Mouse (Mus musculus) C2C12 (cell line): ENCODE results near the gene B4galnt1. TPM values are rescaled to one million over a fixed set of nuclear protein-coding genes. Genes with fewer than 3 reads are reported as not detected.
A peak's percentile ranks its signal among the peaks of the same experiment; 100 is the strongest.

Experiments
- H3K27me3 ChIP-seq: one replicate; pipeline ENCODE4 v1.6.1; 2011; ENCODE audit not compliant: control insufficient read depth, insufficient read depth, insufficient read length
- H3K36me3 ChIP-seq: one replicate; pipeline ENCODE4 v1.6.1; 2011; ENCODE audit not compliant: control insufficient read depth, insufficient read depth
- H3K4me3 ChIP-seq: one replicate; pipeline ENCODE4 v1.5.1; 2011; ENCODE audit warnings: mild to moderate bottlenecking, control low read depth; ENCODE audit not compliant: poor library complexity, insufficient read depth, severe bottlenecking
- H3K79me2 ChIP-seq: one replicate; pipeline ENCODE4 v1.6.1; 2011; ENCODE audit not compliant: control insufficient read depth, insufficient read depth
- H3K79me3 ChIP-seq: one replicate; pipeline ENCODE4 v1.6.1; 2011; ENCODE audit warnings: low read depth, control low read depth
- H3ac ChIP-seq: one replicate; pipeline ENCODE3; 2011; ENCODE audit warnings: low read depth; ENCODE audit not compliant: control insufficient read depth, insufficient read length
- CEBPB ChIP-seq: IDR thresholded peaks from one replicate; pipeline ENCODE4 v1.6.1; 2011; ENCODE audit warnings: low read depth, mild to moderate bottlenecking, control low read depth, moderate library complexity
- CTCF ChIP-seq: IDR thresholded peaks from one replicate; pipeline ENCODE4 v1.5.1; 2011; ENCODE audit not compliant: control insufficient read depth, insufficient read depth, insufficient read length
- FOSL1 ChIP-seq: IDR thresholded peaks from one replicate; pipeline ENCODE4 v1.8.0; 2011; ENCODE audit warnings: mild to moderate bottlenecking, low read length; ENCODE audit not compliant: poor library complexity, insufficient read depth, severe bottlenecking
- MAX ChIP-seq: IDR thresholded peaks from one replicate; pipeline ENCODE4 v1.6.1; 2011; ENCODE audit warnings: mild to moderate bottlenecking, control low read depth
- MYOD1 ChIP-seq: IDR thresholded peaks from one replicate; pipeline ENCODE4 v1.6.1; 2011; ENCODE audit warnings: low read depth; ENCODE audit not compliant: control insufficient read depth, insufficient read length
- MYOG ChIP-seq: IDR thresholded peaks from one replicate; pipeline ENCODE4 v1.6.1; 2011; ENCODE audit not compliant: control insufficient read depth, insufficient read length; ENCODE audit errors: extremely low read depth
- USF1 ChIP-seq: IDR thresholded peaks from one replicate; pipeline ENCODE4 v1.6.1; 2011; ENCODE audit warnings: low read depth, mild to moderate bottlenecking, control low read depth, moderate library complexity
- polyA plus RNA-seq: library from polyadenylated mRNA; unstranded; fragments of >200 nt; fragmentation: generic; extraction: Trizol; gene quantifications from one replicate; pipeline ENCODE4 v1.2.1, GENCODE M21; 2012; ENCODE audit warnings: missing spikeins

Gene B4galnt1
- polyA plus RNA-seq, 1 experiment = 23.8 TPM

DNA sequence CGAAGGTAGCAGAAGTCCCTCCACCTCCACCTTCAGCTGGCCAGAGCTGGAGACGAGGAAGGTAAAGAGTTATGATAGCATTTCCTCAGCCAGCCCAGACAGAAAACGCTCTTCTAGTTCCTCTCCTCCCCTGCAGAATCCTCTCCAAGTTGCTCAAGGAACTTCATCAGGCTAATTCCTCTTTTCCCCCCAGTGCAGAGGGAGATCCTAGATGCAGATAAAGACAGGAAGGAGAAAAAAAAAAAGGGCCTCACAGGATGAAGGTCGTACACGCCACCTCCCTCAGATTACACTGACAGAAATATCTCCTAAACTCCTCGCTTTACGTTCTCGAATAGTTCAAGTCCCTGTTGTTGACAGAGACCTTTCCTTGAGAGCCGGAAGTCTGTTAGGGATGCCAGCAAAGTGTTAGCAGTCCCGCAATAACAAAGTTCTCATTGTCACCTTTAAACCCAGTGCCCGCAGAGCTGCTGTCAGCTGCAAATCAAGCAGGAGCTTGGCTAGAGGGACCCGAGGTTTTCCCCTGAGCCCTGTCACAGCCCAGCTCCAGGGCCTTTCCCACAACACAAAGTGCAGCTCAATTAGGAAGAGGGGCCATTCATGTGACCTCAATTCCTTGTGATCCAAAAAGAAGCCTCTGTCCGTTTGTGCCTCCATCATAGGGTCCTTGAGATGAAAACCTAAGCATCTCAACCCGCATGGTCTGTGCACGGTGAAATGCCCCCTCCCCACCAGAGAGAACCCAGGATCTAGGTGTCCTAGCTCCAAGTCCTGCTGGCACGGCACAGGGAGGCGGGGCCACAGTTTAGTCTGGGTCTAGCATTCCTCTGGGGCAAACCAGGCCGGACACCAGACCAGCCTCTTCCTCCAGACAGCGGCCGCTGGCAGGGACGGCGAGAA, 29.7 kb downstream of the B4galnt1 start:
- H3K36me3 ChIP-seq = peaks cover 36% of the 10 kb centered on the region
- peak overlapping the region; percentile 91 for H3ac ChIP-seq
- TF ChIP-seq MYOG (no peak), CEBPB (no peak), MYOD1 (no peak), CTCF (no peak), FOSL1 (no peak), USF1 (no peak), MAX (no peak)
- peaks cover 19% of the 10 kb centered on the region for H3K79me2 ChIP-seq
- H3K79me3 ChIP-seq = peaks cover 4% of the 10 kb centered on the region
- no peaks in the 10 kb centered on the region for H3K27me3 ChIP-seq
- H3K4me3 ChIP-seq = peak overlapping the region; percentile 74

DNA sequence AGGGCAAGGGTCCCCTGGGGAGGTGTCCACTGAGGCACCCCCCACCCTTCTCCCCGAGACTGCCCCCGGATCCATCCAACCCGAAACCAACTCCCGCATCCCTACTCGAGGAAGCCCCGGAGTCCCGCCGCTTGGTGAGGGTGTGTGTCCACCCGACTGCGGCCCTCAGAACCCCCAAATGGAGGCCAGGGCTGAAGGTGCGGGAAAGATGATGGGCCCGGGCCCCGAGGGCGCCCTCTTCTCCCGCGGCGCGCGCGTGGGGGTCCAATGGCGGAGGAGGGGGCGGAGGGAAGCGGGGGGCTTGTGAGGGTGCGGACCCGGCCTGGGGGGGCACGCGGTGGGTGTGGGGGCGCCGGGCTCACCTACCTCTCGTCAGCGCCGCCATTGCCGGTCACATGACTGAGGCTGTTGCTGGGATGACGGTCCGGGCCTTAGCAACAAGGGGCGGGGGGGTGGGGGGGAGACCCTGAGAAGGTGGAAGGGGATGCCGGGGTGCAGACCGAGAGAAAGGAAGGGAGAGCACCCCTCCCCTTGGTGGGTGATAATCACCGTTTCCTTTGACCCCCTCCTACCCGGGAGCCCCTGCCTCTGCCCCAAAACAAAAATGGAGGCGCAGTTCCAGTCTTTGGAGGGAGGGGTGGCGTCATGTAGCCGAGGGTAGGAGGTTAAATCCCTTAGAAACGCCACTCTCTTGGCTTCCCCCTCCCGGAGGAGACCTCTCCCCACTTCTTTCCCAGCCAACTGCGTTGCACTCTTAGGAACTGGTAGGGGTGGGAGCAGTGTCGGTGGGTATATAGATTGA, 30.5 kb downstream of the B4galnt1 start, which contains the start of gene Dtx3:
Gene Dtx3, minus strand, starts transcription at position 401 of the 802 bp plus-strand sequence.
- TF ChIP-seq MYOG = no peak
- TF ChIP-seq USF1 = peak; percentile 56
- H3K79me2 ChIP-seq = peaks cover 19% of the 10 kb centered on the region
- H3K27me3 ChIP-seq = no peaks in the 10 kb centered on the region
- peak within 1 kb of the TSS; percentile 74 for H3K4me3 ChIP-seq
- H3K79me3 ChIP-seq = peaks cover 4% of the 10 kb centered on the region
- H3ac ChIP-seq = peak within 1 kb of the TSS; percentile 91
- H3K36me3 ChIP-seq = peaks cover 36% of the 10 kb centered on the region

- no peak for TF ChIP-seq MYOG
- TF ChIP-seq MAX = no peak
- no peak for TF ChIP-seq CTCF
- no peak for TF ChIP-seq USF1
- TF ChIP-seq MYOD1 = no peak
- TF ChIP-seq CEBPB = no peak
- no peak for TF ChIP-seq FOSL1
- Histone ChIP-seq H3K79me3 (peaks cover 4% of the 10 kb centered on the region), H3K27me3 (no peaks in the 10 kb centered on the region), H3K79me2 (peaks cover 19% of the 10 kb centered on the region), H3ac (no peak overlapping the region), H3K36me3 (peaks cover 33% of the 10 kb centered on the region), H3K4me3 (peak overlapping the region; percentile 74)
These were observed 31.4 kb downstream of the B4galnt1 start for GRCm38 (mm10) chr10:127196392-127196791.

DNA sequence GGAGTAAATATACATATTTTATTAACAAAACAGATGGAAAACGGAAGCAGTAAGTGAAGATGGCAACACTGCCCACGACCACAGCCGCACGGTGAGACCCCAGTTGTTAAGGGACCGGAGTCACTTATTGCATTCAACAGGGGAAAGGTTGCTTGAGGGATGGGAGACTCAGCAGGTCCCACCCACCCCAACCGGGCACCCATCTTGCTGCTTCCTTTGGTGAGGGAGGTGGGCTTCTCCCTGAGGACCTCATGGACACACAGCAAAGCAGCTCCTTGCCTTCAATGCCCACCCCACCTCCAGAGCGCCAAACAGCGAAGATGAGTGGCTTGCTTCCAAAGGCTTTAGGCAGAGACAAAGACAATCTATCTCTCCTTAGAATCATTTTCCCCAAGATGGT, 32.1 kb downstream of the B4galnt1 start:
- Histone ChIP-seq H3K36me3 (peaks cover 36% of the 10 kb centered on the region), H3K27me3 (no peaks in the 10 kb centered on the region), H3K79me2 (peaks cover 19% of the 10 kb centered on the region), H3K4me3 (no peak overlapping the region), H3ac (no peak overlapping the region), H3K79me3 (peaks cover 4% of the 10 kb centered on the region)
- no peak for TF ChIP-seq FOSL1
- no peak for TF ChIP-seq CEBPB
- no peak for TF ChIP-seq USF1
- TF ChIP-seq CTCF = no peak
- no peak for TF ChIP-seq MAX

DNA sequence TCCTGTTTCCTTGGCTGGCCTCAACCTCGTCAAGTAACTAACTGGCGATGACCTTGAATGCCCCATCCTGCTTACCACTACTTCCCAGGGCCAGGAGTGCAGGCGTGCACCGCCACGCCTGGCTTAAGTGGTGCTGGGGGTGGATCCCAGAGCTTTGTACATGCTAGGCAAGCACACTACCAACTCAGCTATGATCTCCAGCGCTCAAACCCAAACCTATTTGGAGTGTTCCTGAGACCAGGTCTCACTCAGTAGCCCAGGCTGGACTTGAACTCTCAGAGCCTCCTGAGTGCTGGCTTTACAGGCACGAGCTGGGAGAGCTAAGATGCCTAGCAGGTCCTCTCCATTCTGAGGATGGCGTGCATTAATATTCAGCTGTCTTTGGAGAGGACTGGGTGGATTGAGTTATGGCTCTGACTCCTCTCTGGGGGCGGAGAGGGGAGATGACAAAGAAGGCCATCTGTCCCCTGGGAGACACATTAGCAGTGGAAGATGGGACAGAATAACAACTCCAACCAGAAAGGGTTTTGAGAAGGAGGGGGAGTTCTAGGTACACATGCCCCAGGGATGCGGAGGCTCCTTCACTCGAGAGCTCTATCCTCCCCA, 32.6 kb downstream of the B4galnt1 start:
- peaks cover 19% of the 10 kb centered on the region for H3K79me2 ChIP-seq
- H3K79me3 ChIP-seq = peaks cover 4% of the 10 kb centered on the region
- H3K4me3 ChIP-seq = no peak overlapping the region
- peaks cover 41% of the 10 kb centered on the region for H3K36me3 ChIP-seq
- no peaks in the 10 kb centered on the region for H3K27me3 ChIP-seq
- TF ChIP-seq CEBPB (no peak), MYOG (no peak), MAX (no peak), CTCF (no peak), MYOD1 (no peak), FOSL1 (no peak), USF1 (no peak)
- H3ac ChIP-seq = no peak overlapping the region
